Mouse (Mus musculus) ovary, postnatal 14 days (tissue): ENCODE results near the gene Grin1.
"Not testable (repeated sequence)": the region's sequence is repeated elsewhere in the genome, so short reads cannot be mapped to it uniquely, and the experiment has no call there.

Source experiments
- DNase-seq: peaks from one replicate; pipeline ENCODE4 v3.0.0; 2022; ENCODE audit warnings: low spot score

The Grin1 gene

DNA sequence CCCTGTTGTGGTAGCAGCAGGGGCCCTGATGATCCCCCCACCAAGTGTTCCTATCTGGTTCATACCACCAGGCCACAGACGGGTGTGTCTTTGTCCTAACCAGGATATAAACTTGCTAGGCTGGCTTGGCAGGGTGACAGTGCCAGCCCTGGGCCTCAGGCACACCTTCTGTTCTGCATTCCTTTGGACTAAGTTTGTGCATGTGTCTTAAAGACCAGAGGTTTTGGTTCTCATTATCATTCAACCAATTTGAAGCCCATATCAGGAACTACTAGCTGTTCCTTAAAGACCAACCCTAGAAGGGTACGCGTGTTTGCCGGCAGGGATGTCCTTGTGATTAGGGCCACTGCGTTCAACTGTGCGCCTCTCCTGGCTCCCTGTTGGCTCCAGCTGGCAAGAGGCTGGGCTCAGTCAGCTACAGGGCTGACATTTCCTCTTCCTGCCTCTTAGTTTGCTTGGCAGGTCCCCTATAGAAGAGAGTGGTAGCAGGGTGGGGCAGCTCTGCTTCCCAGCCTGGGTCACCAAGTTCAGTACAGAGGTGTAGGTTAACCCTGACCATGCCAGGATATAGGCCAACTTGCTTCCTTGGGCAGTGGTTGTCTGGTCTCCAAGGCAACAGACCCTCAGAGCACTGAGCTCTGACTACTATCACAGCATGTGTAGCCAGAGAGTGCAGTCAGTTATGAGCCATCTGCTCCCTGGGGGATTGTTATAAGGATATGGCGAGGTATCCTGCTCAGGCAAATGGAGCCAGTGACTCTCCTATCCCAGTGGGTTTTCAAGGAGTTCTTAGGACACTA, 31.9 kb downstream of the Grin1 start:
- no peak for DNase-seq

DNA sequence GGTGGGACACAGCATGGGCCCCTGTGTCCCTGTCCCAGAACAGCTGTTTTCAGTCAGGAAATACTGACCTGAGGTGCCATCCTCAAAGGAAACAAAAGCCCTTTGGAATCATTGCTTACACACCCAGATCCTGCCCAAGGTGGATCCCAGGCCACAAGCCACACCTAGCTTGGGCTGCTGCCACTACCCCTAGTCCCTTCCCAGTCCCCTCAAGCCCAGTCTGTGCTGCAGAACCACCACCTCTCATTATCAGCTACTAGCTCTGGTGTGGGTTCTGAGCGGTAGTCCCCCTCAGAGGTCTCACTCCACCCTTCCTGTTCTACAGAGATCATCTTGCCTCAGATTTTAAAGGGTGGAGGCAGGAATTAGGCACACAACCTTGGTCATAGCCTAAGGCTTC, 32.7 kb downstream of the Grin1 start:
- DNase-seq, result no peak

DNA sequence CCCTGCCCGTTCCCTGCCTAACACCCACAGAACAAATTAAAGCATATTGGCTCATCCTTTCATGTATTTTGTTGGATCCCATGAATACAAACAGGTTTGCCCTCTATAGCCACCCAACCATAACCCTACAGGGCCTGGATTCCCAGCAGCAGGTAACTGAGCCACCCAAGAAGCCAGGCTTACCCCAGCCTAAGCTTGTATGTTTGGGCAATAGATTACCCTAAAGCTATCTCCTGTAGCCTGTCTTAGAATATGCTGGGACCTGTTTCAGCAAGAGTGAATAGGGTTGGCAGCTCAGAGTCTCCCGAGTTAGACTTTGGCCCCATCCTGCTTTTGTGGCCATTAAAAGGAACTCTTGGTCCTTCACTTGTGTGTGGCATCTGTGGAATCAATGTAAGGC, 33.4 kb downstream of the Grin1 start:
- DNase-seq, result no peak

DNA sequence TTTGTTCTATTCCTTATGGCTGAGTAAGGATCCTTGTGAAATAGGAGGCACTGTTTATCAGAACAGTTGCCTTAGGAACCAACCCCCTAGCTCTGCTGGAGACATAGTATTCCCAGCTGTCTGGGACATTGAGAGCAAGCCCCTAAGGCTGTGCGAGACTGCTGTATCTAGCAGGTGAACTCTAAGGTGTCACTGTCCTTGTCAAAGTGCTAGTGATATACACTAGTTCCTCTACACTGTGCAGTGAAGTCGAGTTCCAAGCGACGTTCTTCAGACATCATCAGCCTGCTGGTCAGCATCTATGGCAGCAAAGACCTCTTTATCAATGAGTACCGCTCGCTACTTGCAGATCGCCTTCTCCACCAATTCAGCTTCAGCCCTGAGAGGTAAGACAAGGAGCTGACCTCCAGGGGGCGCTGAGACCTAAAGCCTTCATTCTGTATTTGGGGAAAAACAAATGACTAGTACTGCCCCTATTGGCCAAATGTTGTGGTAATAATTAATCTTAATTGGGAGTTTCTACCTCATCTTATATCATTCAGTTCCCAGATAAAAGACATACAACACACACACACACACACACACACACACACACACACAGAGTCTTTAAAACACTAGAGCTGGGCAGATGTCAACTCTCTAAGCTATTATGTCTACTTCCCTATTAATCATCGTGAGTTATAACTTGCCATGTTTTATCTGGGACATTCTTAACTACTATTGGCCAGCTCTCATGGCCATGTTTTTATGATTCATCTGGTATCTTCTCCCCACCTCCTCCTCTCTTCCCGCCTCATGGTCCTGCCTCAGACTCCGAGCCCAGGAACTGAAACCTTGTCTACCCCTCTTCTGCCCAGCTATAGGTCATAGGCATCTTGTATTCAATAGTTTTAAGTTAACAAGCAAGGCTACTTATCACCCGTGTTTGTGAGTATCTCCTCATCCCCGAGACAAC, 39.8 kb downstream of the Grin1 start:
- peak; percentile 75 for DNase-seq

DNA sequence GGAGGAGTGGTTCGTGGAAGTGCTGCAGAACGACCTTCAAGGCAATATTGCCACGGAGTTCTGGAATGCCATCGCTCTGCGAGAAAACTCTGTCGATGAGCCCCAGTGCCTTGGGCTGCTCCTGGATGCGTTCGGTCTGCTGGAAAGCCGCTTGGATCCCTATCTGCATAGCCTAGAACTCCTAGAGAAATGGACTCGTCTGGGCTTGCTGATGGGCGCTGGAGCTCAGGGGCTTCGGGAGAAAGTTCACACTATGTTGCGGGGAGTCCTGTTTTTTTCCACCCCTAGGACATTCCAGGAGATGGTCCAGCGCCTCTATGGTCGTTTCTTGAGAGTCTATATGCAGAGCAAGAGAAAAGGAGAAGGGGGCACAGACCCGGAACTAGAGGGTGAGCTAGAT, 46.0 kb downstream of the Grin1 start:
- DNase-seq, result no peak

DNA sequence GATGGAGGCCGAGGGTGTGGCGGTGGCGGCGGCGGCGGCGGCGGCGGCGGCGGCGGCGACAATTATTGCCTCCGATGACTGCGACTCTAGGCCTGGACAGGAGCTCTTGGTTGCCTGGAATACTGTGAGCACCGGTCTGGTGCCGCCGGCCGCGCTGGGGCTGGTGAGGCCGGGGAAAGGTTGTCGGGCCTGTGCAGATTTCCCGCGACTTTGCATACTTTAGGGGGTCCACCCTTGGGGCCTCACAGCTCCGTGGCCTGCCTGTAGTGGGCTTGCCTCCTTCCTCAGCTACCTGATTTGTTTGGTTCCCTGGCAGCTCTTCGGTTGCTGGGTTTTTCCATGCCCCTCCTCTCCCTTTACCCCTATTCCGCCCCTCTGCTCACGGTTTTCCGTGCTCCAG, 46.5 kb downstream of the Grin1 start:
- no peak for DNase-seq

DNA sequence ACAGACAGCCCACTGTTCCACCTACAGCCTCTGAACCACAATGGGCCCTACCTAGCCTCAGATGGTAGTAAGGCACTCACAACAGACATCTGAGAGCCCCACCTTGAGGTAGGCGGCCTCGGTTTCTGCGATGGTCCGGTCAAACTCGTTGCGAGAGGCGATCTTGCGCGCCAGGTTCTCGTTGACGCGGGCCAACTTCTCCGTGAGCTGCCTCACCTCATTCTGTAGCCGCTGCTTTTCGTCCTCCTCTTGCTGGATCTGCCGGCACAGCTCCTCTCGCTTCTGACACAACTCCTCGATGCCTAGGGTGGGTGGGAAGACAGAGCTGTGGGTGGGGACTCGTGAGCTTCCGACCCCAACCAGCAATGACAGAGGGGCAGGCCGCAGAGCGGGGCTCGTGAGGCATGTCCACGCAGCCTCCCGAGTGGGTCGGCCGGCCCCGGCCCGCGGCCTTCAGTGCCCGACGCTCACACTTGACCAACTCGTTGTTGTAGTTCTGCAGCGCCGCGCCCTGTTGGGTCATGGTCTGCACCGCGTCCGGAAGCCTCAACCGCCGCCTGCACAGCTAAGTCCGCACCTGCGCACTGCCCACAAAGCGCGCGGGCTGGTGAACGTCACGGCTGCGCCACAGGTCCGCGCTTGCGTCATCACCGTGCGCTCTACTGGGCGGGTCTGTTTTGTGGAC, 47.0 kb downstream of the Grin1 start, which contains the start of the genes Ssna1 and Anapc2:
Gene Ssna1, minus strand, starts transcription at position 612 of the 685 bp plus-strand sequence.
Gene Anapc2, plus strand, starts transcription at position 652 of the 685 bp plus-strand sequence.
- DNase-seq, result peak; percentile 99

DNA sequence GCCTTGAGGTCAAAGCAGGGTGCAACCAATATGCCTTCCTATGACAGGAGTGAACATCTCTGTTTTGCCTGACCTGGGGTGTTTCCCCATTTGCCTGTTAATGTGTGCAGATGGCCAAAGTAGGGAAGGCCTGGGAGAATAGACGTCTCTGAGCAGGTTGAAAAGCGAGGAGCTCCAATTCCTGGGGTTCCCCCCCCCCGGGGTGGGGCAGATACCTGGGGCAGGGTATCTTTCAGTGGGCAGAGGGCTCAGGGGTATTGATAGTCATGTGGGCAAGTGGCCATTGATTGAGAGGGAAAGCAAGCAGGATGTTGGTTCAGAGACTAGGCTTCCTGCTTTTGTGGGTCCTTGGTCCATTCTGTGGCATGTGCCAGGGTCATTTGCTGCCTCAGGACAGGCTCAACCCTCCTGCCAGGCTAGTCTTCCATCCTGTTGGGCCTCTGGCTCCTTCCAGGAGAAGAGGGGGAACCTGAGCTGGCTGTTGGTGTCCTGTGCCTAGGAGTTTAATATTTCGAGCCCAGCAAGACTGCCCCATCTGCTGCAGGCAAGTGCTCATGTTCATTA, 51.2 kb downstream of the Grin1 start:
- DNase-seq, result no peak

DNA sequence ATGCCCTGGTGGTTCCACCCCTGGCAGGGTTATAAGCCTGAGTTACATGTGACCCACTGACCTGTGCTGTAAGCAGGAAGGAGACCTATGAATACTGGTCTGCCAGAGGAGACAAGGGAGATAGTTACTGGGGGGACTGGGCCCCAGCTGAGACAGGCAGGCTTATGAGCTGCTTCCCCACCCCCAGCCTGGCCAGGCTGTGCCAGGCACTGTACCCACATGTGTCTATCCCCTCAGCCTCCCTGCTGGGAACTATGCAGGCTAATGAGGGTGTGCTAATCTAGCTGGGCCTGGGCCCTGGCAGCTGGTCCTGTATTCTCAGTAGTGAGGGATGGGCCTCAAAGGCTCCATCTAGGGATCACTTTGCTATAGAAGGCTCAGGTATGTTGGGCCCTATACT, 51.7 kb downstream of the Grin1 start:
- DNase-seq, result no peak

DNA sequence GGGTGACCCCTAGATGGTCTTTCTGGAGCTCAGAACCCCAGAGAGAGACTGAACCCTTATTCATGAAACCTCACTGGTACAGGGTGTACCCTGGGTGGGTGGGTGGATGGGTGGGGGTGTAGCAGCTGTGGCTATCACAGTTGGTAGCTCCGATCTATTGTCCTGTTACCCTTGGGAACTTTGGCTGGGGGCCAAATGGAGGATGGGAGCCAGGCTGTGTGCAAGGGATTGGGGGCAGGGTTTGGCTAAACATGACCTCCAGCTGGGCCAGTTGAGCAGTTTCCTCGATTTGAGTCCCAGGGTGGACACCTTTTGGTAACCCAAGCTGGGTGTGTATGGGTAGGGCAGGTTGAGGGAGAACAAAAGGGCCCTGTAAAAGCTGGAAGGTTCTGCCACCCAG, 52.3 kb downstream of the Grin1 start:
- no peak for DNase-seq

DNA sequence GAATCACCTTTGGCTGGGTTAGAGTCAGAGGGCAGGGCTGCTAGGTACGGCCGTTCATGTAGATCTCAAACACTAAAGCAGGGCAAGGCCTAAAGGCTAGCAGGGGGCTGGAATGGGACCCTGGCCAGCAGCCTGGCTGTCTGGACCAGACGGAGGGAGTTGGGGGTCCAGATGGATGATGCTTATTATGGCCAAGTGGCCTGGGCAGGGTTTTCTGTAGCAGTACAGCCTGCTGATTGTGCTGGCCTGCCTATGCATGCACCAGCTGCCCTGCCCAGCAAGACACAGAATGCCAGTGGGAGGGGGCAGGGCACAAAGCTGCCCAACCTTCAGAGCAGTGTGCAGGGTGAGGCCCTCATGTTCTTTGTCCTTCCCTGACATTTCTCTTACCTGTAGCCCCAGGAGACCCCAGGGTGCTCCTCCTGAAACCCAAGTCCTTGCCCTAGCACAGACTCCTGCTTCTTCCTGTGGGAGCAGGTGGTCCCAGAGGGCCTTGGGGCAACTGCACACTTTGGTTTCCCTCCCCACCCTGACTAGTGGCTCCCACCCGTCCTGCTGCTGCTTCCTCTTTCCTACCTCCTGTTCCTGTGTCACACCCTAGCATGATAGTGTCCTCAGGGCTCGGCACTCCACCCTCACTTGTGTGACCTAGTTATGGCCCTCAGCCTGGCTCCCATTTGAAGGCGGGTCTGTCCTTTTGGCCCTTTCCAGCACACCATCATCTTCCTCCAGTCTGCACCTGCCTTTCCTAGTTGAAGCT, 52.9 kb downstream of the Grin1 start:
- no peak for DNase-seq

DNA sequence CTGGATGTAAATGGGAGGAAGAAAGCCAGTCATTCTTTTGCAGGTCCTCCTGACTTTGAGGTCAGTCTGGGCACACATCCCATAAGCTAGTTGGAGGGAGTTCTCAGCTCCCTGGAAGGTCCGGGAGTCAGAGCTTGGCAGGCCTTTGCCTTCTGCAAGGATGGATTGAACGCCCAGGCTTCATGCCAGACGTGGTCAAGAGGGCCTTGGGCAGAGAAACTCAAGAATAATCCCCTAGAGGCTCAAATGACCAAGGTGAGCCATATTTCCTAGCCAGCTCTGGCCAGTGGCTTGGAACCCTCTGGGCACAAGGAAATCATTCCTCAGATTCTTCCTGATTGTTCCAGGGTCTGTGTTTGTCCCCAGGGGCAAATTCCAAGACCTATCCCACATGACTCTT, 54.1 kb downstream of the Grin1 start:
- DNase-seq, result no peak

DNA sequence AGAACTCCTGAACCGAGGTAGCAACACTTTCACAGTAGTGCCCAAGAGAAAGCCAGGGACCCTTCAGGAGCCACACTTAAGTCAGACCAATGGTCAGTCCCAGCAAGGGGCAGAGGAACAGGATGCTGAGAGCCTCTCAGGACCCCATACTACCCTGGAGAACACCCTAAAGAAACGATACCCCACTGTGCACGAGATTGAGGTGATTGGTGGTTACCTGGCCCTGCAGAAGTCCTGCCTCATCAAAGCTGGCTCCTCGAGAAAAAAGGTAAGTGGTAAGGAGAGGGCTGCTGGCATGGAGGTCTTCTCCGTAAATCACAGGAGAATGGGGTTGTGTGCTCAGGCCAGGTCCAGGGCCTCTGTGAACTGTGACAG, 54.7 kb downstream of the Grin1 start:
- DNase-seq, result no peak

DNA sequence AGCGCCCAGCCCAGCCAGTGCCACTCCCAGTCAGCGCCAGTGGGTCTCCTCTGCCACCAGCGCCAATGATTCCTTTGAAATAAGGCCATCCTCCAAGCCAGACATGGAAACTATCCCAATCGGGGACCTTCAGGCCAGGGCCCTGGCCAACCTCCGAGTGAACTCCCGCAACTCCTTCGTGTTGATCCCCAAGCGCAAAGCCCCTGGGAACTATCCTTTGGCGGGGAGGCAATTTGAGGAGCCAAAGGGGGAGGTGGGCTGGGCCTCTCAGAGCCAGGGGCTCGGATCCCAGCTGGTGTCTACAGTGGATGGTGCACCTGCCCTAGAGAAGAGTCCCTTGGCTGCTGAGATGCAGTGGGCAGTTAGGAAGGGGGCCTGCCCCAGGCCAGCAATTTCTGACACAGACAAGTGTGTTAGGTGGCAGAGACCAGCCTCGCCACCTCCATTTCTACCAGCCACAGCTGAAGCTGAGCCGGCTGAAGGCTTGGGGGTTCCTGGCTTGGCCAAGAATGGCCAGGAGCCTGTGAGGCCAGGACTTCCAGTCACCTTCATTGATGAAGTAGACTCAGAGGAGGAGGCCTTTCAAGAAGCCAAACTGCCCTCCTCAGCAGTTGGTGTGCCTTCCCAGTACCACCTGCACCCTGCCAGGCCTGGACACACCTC, 55.2 kb downstream of the Grin1 start:
- DNase-seq, result no peak

DNA sequence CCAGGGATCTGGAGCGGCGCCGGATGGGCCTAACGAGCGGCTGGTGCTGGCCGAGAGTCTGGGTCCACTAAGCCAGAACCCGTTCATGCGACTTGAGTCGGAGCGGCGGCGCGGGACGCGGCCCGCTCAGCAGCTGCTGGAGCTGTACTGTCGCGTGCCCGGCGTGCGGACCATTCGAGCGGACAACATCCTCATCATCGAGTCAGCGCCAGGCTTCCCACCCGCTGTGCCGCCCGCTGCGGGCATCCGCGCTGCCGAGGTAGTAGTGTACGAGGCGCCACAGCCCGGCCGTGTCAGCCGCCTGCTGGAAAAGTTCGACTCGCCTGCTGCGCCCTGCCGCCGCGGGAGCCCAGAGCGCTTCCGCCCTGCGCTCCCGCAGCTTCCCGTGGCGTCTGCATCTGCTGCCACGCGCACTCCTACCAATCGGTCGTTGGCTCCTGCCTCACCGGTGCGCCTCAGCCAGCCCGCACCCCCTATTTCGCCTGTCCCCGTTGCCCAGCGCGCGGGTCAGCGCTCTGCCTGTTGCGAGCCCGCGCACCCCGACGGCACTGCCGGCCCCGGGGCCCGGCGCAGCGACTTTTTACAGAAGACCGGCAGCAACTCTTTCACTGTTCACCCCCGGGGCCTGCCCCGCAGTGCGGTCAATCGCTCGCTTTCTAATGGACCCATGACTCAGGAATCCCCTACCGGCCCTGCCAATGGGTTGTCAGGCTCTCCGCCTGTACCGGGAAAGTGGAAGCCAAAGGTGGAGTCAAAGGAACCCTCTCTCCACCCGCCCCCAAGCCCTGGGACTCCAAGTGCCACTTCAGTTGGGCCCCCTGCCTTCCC, 56.0 kb downstream of the Grin1 start:
- DNase-seq, result no peak

DNA sequence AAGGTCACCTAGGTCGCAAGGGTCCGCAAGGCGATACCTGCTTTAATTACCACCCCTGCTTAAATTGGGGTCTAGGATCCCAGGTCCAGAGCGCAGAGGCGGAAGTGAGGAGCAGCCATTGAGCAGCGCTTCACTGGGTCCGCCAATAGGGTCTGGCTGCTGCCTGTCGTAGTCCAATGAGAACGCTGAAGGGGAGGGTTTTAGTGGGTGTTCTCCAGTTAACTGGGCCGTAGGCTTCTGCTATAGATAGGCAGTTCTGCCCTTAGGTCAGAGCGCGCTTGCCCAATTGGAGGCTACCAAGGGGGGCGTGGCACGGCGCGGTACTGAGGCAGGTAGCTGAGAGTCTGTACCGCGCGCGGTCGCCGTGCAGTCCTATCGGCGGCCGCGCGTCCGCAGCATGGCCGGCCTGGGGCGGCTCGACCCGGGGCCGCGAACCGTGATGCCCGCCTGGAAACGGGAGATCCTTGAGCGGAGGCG, 56.7 kb downstream of the Grin1 start, which contains the start of gene Tprn:
Gene Tprn, plus strand, starts transcription at position 328 of the 477 bp plus-strand sequence.
- peak; percentile 80 for DNase-seq

DNA sequence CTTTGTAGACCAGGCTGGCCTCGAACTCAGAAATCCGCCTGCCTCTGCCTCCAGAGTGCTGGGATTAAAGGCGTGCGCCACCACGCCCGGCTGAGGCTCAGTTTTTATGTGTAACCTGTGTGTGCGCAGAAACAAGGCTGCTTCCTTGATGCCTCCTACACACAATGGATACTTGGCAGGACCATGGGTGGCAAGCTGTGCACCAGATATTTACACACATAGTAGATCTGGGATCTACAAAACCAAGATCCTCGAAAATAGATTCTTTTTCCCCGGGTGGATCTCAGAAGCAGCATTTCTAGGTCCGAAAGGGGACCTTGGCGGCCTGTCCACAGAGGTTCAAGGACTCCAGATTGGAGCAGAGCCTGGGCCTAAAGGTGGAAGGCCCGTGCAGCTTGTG, 57.1 kb downstream of the Grin1 start:
- DNase-seq, result no peak

DNA sequence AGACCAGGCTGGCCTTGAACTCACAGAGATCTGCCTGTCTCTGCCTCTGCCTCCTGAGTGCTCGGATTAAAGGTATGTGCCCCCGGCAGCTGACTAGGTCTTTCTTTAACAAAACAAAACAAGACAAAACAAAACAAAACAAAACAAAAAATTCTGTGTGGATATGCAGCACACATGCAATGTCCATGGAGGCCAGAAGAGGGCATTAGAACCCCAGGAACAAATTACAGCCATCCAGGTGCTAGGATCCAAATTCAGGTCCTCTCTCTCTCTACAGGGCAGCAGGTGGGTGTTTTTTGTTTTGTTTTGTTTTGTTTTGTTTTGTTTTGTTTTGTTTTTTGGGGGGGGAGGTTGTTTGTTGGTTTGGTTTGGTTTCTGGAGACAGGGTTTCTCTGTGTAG, 60.1 kb downstream of the Grin1 start:
- no peak for DNase-seq

DNA sequence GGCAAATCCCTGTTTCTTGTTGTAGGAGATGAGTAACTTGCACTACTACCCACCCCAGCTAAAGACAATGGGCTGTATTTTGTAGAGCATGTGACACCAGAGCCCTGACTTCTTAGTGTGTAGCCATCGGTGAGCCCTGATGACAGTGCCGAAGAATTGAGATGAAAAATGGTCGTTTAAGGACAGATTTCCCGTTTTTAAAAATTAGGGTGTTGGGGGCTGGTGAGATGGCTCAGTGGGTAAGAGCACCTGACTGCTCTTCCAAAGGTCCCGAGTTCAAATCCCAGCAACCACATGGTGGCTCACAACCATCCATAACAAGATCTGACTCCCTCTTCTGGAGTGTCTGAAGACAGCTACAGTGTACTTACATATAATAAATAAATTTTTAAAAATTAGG, 61.7 kb downstream of the Grin1 start:
- not testable (repeated sequence) for DNase-seq
